Mouse (Mus musculus): ENCODE measurements around the gene Ano6.

Ano6 gene

GRCm38 (mm10) chr15:95976156-95976876, 185.7 kb downstream of the Ano6 start:
- DNase-seq (ENCODE audit: low spot score): no peak

GRCm38 (mm10) chr15:95977169-95977938, 186.7 kb downstream of the Ano6 start:
- DNase-seq (ENCODE audit: low spot score): no peak

- no peak for DNase-seq (ENCODE audit: low spot score)
These were observed 187.3 kb downstream of the Ano6 start for GRCm38 (mm10) chr15:95977939-95978252.

GRCm38 (mm10) chr15:95980641-95981040, 190.0 kb downstream of the Ano6 start:
- no peak for DNase-seq (ENCODE audit: low spot score)

- no peak for DNase-seq (ENCODE audit: low spot score)
These were observed 197.3 kb downstream of the Ano6 start for GRCm38 (mm10) chr15:95987916-95988315.

- no peak for DNase-seq (ENCODE audit: low spot score)
These were observed 199.0 kb downstream of the Ano6 start for GRCm38 (mm10) chr15:95989496-95990124.

- no peak for DNase-seq (ENCODE audit: low spot score)
These were observed 212.4 kb downstream of the Ano6 start for GRCm38 (mm10) chr15:96002958-96003601.

- DNase-seq (ENCODE audit: low spot score): no peak
These were observed 221.2 kb downstream of the Ano6 start for GRCm38 (mm10) chr15:96011640-96012390.

- no peak for DNase-seq (ENCODE audit: low spot score)
These were observed 221.7 kb downstream of the Ano6 start for GRCm38 (mm10) chr15:96012391-96012775.

GRCm38 (mm10) chr15:96014501-96014900, 223.9 kb downstream of the Ano6 start:
- no peak for DNase-seq (ENCODE audit: low spot score)

- DNase-seq (ENCODE audit: low spot score): no peak
These were observed 229.8 kb downstream of the Ano6 start for GRCm38 (mm10) chr15:96020465-96020864.

- DNase-seq (ENCODE audit: low spot score): no peak
These were observed 230.9 kb downstream of the Ano6 start for GRCm38 (mm10) chr15:96021506-96021905.
